Mouse (Mus musculus) forebrain, embryonic 16.5 days (tissue): Measurements from ENCODE around the gene Prdm8. TPM values are rescaled to one million over a fixed set of nuclear protein-coding genes. Genes with fewer than 3 reads are reported as not detected.

ENCODE experiments used
- ATAC-seq: fragments of 200-750 bp; cut with Nextera tagmentation; 2 replicates; pipeline ENCODE4 v1.8.0; 2017; ENCODE audit warnings: mild to moderate bottlenecking, moderate library complexity
- H3K27ac ChIP-seq: fragments of 300-500 bp; sonication (generic); 2 replicates; pipeline ENCODE4 v1.5.1; 2014; ENCODE audit warnings: low read length, control low read depth
- H3K27me3 ChIP-seq: fragments of 300-500 bp; sonication (generic); replicated peaks from 2 replicates; pipeline ENCODE4 v1.6.1; 2014; ENCODE audit warnings: low read length; ENCODE audit not compliant: control insufficient read depth, insufficient read depth
- H3K36me3 ChIP-seq: fragments of 300-500 bp; sonication (generic); 2 replicates; pipeline ENCODE4 v1.6.1; 2014; ENCODE audit not compliant: control insufficient read depth, insufficient read depth
- H3K4me1 ChIP-seq: fragments of 300-500 bp; sonication (generic); replicated peaks from 2 replicates; pipeline ENCODE4 v1.6.1; 2014; ENCODE audit warnings: low read length; ENCODE audit not compliant: control insufficient read depth, insufficient read depth
- H3K4me2 ChIP-seq: fragments of 300-500 bp; sonication (generic); 2 replicates; pipeline ENCODE4 v1.6.1; 2014; ENCODE audit warnings: mild to moderate bottlenecking, low read length, control low read depth
- H3K4me3 ChIP-seq: fragments of 300-500 bp; sonication (generic); replicated peaks from 2 replicates; pipeline ENCODE4 v1.5.1; 2014; ENCODE audit warnings: mild to moderate bottlenecking, low read length, control low read depth
- H3K9ac ChIP-seq: fragments of 300-500 bp; sonication (generic); replicated peaks from 2 replicates; pipeline ENCODE4 v1.6.1; 2014; ENCODE audit warnings: low read depth, low read length, control low read depth
- H3K9me3 ChIP-seq: fragments of 300-500 bp; sonication (generic); 2 replicates; pipeline ENCODE4 v1.6.1; 2016; ENCODE audit warnings: low read length; ENCODE audit not compliant: control insufficient read depth
- WGBS: fragments of 180-500 bp; shearing (Covaris S2); extraction: QIAGEN DNeasy Blood & Tissue Kit; methylation state at CpG from one replicate; pipeline ENCODE4 v1.1.7; 2014; 5-methylcytosine and 5-hydroxymethylcytosine counted together
- polyA plus RNA-seq: library from polyadenylated mRNA; unstranded; fragments of >200 nt; fragmentation: Nextera tagmentation; extraction: Ambion mirVana; gene quantifications from 2 replicates; pipeline ENCODE4 v1.2.1, GENCODE M21; 2015

The Prdm8 gene
- polyA plus RNA-seq, 1 experiment from 2014 or later, result 6.4 TPM

- Histone ChIP-seq H3K36me3 (no peaks in the 10 kb centered on the region), H3K27ac (no peak overlapping the region), H3K9ac (no peak overlapping the region), H3K27me3 (no peaks in the 10 kb centered on the region), H3K4me1 (no peaks in the 10 kb centered on the region), H3K9me3 (no peaks in the 10 kb centered on the region), H3K4me2 (no peak overlapping the region), H3K4me3 (no peak overlapping the region)
- ATAC-seq, result peak; percentile 40; the same call in 1 of the 2 replicates
- WGBS, result 56% methylated on average over 7 of the region's 7 CpGs
These were observed 31.6 kb downstream of the Prdm8 start for GRCm38 (mm10) chr5:98198412-98199218.

- no peak overlapping the region for H3K4me2 ChIP-seq
- H3K27ac ChIP-seq, result no peak overlapping the region
- H3K4me1 ChIP-seq, result no peaks in the 10 kb centered on the region
- H3K9me3 ChIP-seq, result no peaks in the 10 kb centered on the region
- 42% methylated on average over 7 of the region's 7 CpGs for WGBS
- no peak overlapping the region for H3K9ac ChIP-seq
- no peak overlapping the region for H3K4me3 ChIP-seq
- no peak for ATAC-seq
- H3K27me3 ChIP-seq, result no peaks in the 10 kb centered on the region
- no peaks in the 10 kb centered on the region for H3K36me3 ChIP-seq
These were observed 32.2 kb downstream of the Prdm8 start for GRCm38 (mm10) chr5:98199219-98199552.

- no peaks in the 10 kb centered on the region for H3K4me1 ChIP-seq
These were observed 34.6 kb downstream of the Prdm8 start for GRCm38 (mm10) chr5:98201606-98202005.

GRCm38 (mm10) chr5:98202996-98203395 lies 36.0 kb downstream of the Prdm8 start:
- no peak overlapping the region for H3K4me3 ChIP-seq
- H3K27me3 ChIP-seq, result no peaks in the 10 kb centered on the region
- H3K9me3 ChIP-seq, result no peaks in the 10 kb centered on the region
- no peak overlapping the region for H3K4me2 ChIP-seq
- H3K36me3 ChIP-seq, result no peaks in the 10 kb centered on the region
- ATAC-seq, result no peak
- 76% methylated on average over 4 of the region's 4 CpGs for WGBS
- no peak overlapping the region for H3K9ac ChIP-seq
- no peak overlapping the region for H3K27ac ChIP-seq
- no peaks in the 10 kb centered on the region for H3K4me1 ChIP-seq

More at GRCm38 (mm10) chr5:98201606-98202005, 34.6 kb downstream of the Prdm8 start:
- Histone ChIP-seq H3K36me3 (no peaks in the 10 kb centered on the region), H3K9me3 (no peaks in the 10 kb centered on the region), H3K4me3 (no peak overlapping the region), H3K27ac (no peak overlapping the region), H3K27me3 (no peaks in the 10 kb centered on the region), H3K4me2 (no peak overlapping the region), H3K9ac (no peak overlapping the region)
- no peak for ATAC-seq
- WGBS, result 23% methylated on average over 3 of the region's 3 CpGs

GRCm38 (mm10) chr5:98212501-98212900 lies 45.5 kb downstream of the Prdm8 start:
- Histone ChIP-seq H3K4me3 (no peak overlapping the region), H3K9me3 (no peaks in the 10 kb centered on the region), H3K9ac (no peak overlapping the region), H3K27ac (no peak overlapping the region), H3K36me3 (no peaks in the 10 kb centered on the region), H3K27me3 (no peaks in the 10 kb centered on the region), H3K4me1 (no peaks in the 10 kb centered on the region), H3K4me2 (no peak overlapping the region)
- ATAC-seq, result no peak
- 72% methylated on average over 4 of the region's 4 CpGs for WGBS

GRCm38 (mm10) chr5:98221956-98222355 lies 55.0 kb downstream of the Prdm8 start:
- H3K27ac ChIP-seq, result no peak overlapping the region
- ATAC-seq, result no peak
- H3K36me3 ChIP-seq, result no peaks in the 10 kb centered on the region
- H3K4me3 ChIP-seq, result no peak overlapping the region
- no peaks in the 10 kb centered on the region; the same call in 1 of the 2 replicates for H3K9me3 ChIP-seq
- H3K4me1 ChIP-seq, result peaks cover 3% of the 10 kb centered on the region
- no peak overlapping the region for H3K4me2 ChIP-seq
- no peaks in the 10 kb centered on the region for H3K27me3 ChIP-seq
- no peak overlapping the region for H3K9ac ChIP-seq
- WGBS, result 55% methylated on average over 4 of the region's 4 CpGs

- no peaks in the 10 kb centered on the region; the same call in 1 of the 2 replicates for H3K9me3 ChIP-seq
- no peaks in the 10 kb centered on the region for H3K27me3 ChIP-seq
- no peaks in the 10 kb centered on the region for H3K36me3 ChIP-seq
- no peak for ATAC-seq
- WGBS, result 70% methylated on average over 2 of the region's 2 CpGs
- peaks cover 6% of the 10 kb centered on the region for H3K4me1 ChIP-seq
- H3K4me2 ChIP-seq, result no peak overlapping the region
- H3K9ac ChIP-seq, result no peak overlapping the region
- no peak overlapping the region for H3K4me3 ChIP-seq
- H3K27ac ChIP-seq, result no peak overlapping the region
These were observed 59.7 kb downstream of the Prdm8 start for GRCm38 (mm10) chr5:98226710-98227109.

GRCm38 (mm10) chr5:98229456-98229855 lies 62.5 kb downstream of the Prdm8 start:
- WGBS, result 77% methylated on average over 6 of the region's 6 CpGs
- peaks cover 3% of the 10 kb centered on the region; the same call in 1 of the 2 replicates for H3K4me1 ChIP-seq
- H3K36me3 ChIP-seq, result no peaks in the 10 kb centered on the region
- H3K4me3 ChIP-seq, result no peak overlapping the region
- no peaks in the 10 kb centered on the region for H3K27me3 ChIP-seq
- H3K27ac ChIP-seq, result no peak overlapping the region
- H3K9ac ChIP-seq, result no peak overlapping the region
- H3K9me3 ChIP-seq, result no peaks in the 10 kb centered on the region; the same call in 1 of the 2 replicates
- H3K4me2 ChIP-seq, result no peak overlapping the region
- ATAC-seq, result no peak

- H3K9ac ChIP-seq, result no peak overlapping the region
- H3K4me3 ChIP-seq, result no peak overlapping the region
- ATAC-seq, result no peak
- WGBS, result 87% methylated on average over 6 of the region's 6 CpGs
- no peaks in the 10 kb centered on the region for H3K27me3 ChIP-seq
- no peaks in the 10 kb centered on the region for H3K9me3 ChIP-seq
- H3K4me1 ChIP-seq, result no peaks in the 10 kb centered on the region
- no peak overlapping the region for H3K27ac ChIP-seq
- H3K4me2 ChIP-seq, result no peak overlapping the region
- H3K36me3 ChIP-seq, result no peaks in the 10 kb centered on the region
These were observed 71.5 kb downstream of the Prdm8 start for GRCm38 (mm10) chr5:98238466-98238865.
